Mouse (Mus musculus): ENCODE data around the gene Nuak1.

DNA sequence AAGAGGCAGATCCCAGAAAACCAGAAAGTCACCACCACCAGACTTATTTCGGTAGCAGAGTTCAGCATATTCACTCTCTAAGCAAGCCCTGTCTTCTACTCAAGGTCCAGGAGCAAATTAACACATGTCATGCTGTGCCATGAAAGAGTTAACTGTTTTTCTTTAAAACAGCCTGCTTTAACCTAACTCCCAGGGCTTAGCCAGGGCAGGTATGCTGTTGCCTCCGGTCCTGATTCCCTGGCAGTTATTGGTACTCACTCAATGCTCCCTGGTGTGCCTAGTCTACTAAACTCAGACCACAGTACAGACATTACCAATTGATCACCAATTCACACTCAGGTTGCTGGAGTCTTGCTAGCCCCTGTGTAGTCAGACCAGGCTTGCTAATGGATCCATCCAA is 66.9 kb downstream of the Nuak1 start:
- no peak for TF ChIP-seq CTCF (IDR thresholded peaks at IDR 0.05; ENCODE audit: insufficient read depth, low read depth, low read length)
- no peak for TF ChIP-seq POLR2A (IDR thresholded peaks at IDR 0.05; ENCODE audit: insufficient read depth, low read depth, low read length)

Measured in olfactory bulb, adult 2 months (tissue).